Mouse (Mus musculus) testis, adult 2 months (tissue): ENCODE data around the gene Pa2g4.

Source experiments
- CTCF ChIP-seq: fragments of 200-500 bp; IDR thresholded peaks from 2 replicates; pipeline ENCODE4 v1.5.1; 2012; ENCODE audit warnings: low read depth, mild to moderate bottlenecking, inconsistent platforms, low read length, moderate library complexity; ENCODE audit not compliant: control insufficient read depth, insufficient read depth, insufficient replicate concordance
- POLR2A ChIP-seq: fragments of 200-500 bp; IDR thresholded peaks from 2 replicates; pipeline ENCODE4 v1.6.1; 2012; ENCODE audit warnings: low read depth, mild to moderate bottlenecking, inconsistent platforms, low read length, moderate library complexity; ENCODE audit not compliant: control insufficient read depth

DNA sequence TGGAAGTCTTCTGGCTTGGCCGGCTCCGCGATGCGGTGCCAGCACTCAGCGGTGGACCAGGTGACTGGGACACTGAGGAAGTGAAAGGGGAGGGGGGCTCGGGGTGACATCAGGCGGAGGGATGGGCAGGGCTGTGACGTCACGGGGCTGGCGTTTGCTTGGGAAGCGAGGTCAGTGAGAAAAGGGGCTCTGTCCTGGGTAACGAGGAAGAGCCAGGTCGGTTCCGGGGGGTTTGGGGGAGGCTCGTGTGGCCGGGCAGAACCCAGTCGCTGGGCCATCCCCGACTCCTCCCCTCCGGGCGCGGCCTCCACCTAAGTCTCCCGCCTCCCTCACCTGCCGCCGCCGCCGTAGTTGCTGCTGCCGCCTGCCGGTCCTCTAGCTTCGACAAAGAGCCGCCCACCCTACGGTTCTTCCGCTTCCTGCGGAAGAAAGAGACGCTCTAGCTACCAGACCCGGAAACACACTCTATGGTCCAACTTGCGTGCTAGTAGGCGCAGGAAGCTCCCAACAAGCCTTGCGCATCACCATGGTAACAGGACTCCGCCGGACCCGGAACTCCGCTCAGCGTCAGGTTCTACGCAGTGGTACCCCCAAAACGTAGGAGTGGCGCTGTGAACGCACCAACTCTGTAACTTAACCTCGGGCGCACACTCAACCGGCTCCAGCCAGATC is 18.3 kb downstream of the Pa2g4 start, which contains the start of gene Zc3h10:
- no peak for TF ChIP-seq CTCF
- peak; percentile 67 for TF ChIP-seq POLR2A
